Mouse (Mus musculus): ENCODE measurements around the gene Fam122b. TPM values are rescaled to one million over a fixed set of nuclear protein-coding genes. Genes with fewer than 3 reads are reported as not detected.
A peak's percentile ranks its signal among the peaks of the same experiment; 100 is the strongest.
"Not testable (repeated sequence)": the region's sequence is repeated elsewhere in the genome, so short reads cannot be mapped to it uniquely, and the experiment has no call there.

The Fam122b gene
- total RNA-seq (2015; ENCODE audit: low replicate concordance) (6.5 and 9.0 TPM in 2 replicates), total RNA-seq (2017; ENCODE audit: low replicate concordance) (2.9 and 3.0 TPM in 2 replicates)

GRCm38 (mm10) chrX:53269289-53270062 is at the start of gene Fam122b:
Fam122b (minus strand) TSS chrX:53269805.
- ATAC-seq (replicated peaks; ENCODE audit: low FRiP score, poor library complexity, severe bottlenecking), result peak; percentile 98

GRCm38 (mm10) chrX:53287924-53288323 is 18.3 kb upstream of the Fam122b start:
- ATAC-seq (replicated peaks; ENCODE audit: low FRiP score, poor library complexity, severe bottlenecking), result no peak

GRCm38 (mm10) chrX:53273124-53273523 is 3.5 kb upstream of the Fam122b start, which contains the start of gene Fam122c:
Fam122c (plus strand) TSS chrX:53273424.
- no peak for ATAC-seq (replicated peaks; ENCODE audit: low FRiP score, poor library complexity, severe bottlenecking)

- ATAC-seq (replicated peaks; ENCODE audit: low FRiP score, poor library complexity, severe bottlenecking), result not testable (repeated sequence)
Observed at GRCm38 (mm10) chrX:53271628-53272027, 2.0 kb upstream of the Fam122b start.

GRCm38 (mm10) chrX:53270063-53270432 is 443 bp upstream of the Fam122b start:
- peak; percentile 17 for ATAC-seq (replicated peaks; ENCODE audit: low FRiP score, poor library complexity, severe bottlenecking)

GRCm38 (mm10) chrX:53268856-53269255 is 749 bp downstream of the Fam122b start:
- peak; percentile 79 for ATAC-seq (replicated peaks; ENCODE audit: low FRiP score, poor library complexity, severe bottlenecking)

DNA sequence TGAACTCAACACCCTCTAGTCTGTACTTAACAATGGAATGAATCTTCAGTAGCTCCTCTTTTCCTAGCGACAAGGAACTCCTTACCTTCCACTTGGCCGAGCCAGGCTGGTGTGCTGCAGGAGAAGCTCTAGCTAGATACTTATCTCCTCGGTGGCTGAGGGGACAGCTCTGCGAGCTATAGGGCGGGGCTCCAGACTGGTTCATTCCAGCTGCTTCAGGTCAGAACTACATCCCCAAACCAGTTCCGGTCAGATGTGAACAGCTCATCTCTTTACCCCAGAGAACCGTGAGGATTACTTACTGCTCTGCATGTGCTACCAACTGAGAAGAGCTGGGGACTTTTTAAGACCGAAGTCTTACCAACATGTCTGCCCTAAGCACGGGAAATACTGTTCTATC is 3.4 kb downstream of the Fam122b start:
- ATAC-seq (replicated peaks; ENCODE audit: low FRiP score, poor library complexity, severe bottlenecking), result no peak

DNA sequence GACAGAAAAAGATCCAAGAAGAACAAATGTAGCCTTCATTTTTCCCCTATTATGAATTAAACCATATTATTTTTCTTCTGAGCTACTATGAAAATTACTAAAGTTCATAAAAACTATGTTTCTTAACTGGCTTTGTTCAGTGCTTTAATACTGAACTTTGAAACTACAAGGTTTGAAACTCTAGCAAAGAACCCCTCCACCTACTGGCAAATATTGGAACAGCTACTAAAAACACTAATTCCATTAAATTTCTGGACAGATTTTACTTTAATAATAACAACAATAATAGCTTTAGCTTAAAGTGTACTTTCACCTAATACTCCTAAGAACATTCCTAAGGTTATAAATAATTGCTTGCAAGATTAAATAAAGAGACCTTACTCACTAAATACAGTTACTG is 14.4 kb downstream of the Fam122b start:
- no peak for ATAC-seq (replicated peaks; ENCODE audit: low FRiP score, poor library complexity, severe bottlenecking)

GRCm38 (mm10) chrX:53240011-53240410 is 29.6 kb downstream of the Fam122b start, which contains the start of gene Plac1:
Plac1 (minus strand) TSS chrX:53240111.
- ATAC-seq (replicated peaks; ENCODE audit: low FRiP score, poor library complexity, severe bottlenecking), result no peak

DNA sequence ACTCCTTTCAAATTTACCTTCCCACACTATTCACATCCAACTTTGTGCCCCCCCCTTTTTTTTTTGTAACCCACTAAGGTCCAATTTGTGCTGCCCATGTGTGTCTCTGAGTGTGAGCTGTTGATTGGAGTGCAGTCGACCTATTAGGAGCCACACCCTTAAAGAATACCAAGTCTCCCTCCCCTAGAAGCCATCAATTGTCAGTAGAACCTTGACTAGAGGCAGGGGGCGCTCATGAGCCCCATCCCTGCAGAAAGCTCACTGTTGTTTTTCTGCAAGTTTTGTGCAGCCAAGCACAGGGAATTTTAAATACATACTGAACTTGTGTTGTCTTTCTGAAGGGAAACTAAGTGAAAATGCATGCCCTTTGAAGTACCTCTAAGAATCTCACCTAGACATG is 31.6 kb downstream of the Fam122b start:
- ATAC-seq (replicated peaks; ENCODE audit: low FRiP score, poor library complexity, severe bottlenecking), result no peak

- ATAC-seq (replicated peaks; ENCODE audit: low FRiP score, poor library complexity, severe bottlenecking), result no peak
Observed at GRCm38 (mm10) chrX:53236404-53236803, 33.2 kb downstream of the Fam122b start.

GRCm38 (mm10) chrX:53233689-53234088 is 35.9 kb downstream of the Fam122b start:
- ATAC-seq (replicated peaks; ENCODE audit: low FRiP score, poor library complexity, severe bottlenecking), result no peak

DNA sequence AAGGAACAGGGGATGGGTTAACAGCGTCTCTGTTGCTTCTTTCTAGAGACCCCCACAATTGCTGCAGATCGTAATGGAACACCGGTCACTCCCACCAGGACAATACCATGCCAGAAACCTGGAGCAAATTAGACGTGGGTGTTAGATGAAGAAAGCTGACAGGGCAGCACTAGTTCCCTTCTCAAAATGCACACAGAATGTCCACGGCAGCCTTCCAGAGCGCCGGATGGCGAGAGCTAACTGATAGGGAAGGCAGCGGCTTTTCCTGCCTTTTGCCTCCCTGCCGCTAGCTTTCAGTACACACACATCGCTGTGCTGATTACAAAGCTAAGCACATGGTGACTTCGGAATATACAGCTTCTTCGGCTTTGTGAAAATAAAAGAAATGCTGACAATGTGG is 37.6 kb downstream of the Fam122b start:
- ATAC-seq (replicated peaks; ENCODE audit: low FRiP score, poor library complexity, severe bottlenecking), result no peak

DNA sequence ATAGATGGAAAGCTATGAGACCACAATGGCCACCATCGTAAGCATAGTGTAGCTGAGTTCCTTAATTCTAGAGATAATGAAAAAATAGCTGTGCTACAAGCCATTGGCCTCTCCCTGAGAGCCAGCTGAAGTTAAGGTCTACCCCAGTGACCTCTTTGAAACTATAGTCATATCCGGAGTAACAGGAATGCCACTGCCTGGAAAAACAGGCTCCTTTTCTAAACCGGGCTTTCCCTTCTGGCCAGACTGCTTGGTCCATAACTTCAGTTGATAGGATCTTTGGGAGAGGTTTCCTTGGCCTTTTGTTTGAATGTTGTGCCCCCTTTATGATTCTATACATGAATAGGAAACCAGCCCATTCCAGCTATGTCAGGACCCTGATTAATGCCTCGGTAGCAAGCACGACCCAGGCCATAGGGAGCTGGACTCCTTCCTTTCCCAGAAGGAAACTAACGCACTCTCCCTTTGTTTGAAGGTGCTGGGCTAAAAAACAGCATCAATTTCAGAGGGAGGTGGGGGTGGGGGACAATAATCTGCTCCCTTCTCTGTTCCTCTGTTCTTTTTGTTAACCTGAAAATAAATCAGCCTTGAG is 45.2 kb downstream of the Fam122b start:
- no peak for ATAC-seq (replicated peaks; ENCODE audit: low FRiP score, poor library complexity, severe bottlenecking)

DNA sequence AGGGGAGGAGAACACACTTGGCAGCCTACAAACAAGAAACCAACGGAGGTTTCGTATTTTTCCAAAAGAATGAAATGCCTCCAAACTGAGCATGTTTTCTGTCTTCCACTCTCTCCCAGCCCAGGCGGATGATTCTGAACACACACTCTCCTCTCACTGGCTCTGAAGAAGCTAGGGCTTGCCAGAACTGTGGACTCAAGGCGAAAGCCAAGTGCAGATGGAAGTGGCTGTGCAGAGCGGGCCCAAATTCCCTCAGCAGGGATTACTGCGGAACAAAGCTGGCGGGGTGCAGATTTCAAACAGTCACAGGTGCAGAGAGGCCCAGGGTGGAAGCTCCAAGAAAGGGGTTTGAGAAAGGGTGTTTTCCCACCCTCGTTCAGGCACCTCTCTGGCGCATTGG is 48.8 kb downstream of the Fam122b start:
- no peak for ATAC-seq (replicated peaks; ENCODE audit: low FRiP score, poor library complexity, severe bottlenecking)

GRCm38 (mm10) chrX:53214557-53215229 is 54.9 kb downstream of the Fam122b start:
- no peak for ATAC-seq (replicated peaks; ENCODE audit: low FRiP score, poor library complexity, severe bottlenecking)

DNA sequence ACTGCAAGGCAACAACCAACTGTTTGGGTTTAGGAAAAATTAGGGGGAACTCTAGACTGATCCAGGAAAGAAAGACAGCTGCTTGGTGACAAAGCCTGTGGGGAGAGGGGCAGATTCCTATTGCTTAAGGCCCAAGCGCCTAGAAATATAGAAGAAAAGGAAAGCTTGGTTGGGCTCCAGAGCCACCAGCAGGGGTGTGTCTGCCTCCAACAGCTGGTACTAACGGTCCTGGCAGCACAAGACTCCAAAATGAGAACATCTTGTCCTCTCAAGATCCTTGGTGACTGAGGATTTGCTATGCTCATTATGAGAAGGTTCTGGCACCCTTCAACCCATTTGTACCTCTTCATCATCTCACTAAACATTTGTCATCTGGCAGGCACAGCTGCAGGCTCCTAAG is 55.8 kb downstream of the Fam122b start:
- no peak for ATAC-seq (replicated peaks; ENCODE audit: low FRiP score, poor library complexity, severe bottlenecking)

DNA sequence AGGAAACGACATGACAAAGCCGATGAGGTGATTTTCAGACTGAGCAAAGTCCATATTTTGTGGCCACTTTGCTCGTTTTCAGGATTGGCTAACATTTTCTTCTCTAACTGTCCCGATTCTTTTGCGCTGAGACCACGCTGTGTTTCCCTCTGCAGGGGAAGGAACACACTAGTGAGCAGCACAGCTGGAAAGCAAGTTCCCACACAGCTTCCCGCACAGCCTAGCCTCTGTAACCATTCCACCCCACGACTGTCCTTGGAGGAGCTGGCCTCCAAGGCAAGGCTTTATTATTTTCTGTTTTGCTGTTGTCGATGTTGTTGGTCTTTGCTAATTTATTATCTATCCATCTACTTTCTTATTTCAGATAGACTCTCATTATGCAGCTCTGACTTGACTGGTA is 57.1 kb downstream of the Fam122b start:
- ATAC-seq (replicated peaks; ENCODE audit: low FRiP score, poor library complexity, severe bottlenecking), result no peak

GRCm38 (mm10) chrX:53211756-53212483 is 57.7 kb downstream of the Fam122b start:
- no peak for ATAC-seq (replicated peaks; ENCODE audit: low FRiP score, poor library complexity, severe bottlenecking)

GRCm38 (mm10) chrX:53209431-53209830 is 60.2 kb downstream of the Fam122b start:
- ATAC-seq (replicated peaks; ENCODE audit: low FRiP score, poor library complexity, severe bottlenecking), result no peak
